21 mouse cellular contexts compared by ENCODE assay signal in the genomic region with DNA sequence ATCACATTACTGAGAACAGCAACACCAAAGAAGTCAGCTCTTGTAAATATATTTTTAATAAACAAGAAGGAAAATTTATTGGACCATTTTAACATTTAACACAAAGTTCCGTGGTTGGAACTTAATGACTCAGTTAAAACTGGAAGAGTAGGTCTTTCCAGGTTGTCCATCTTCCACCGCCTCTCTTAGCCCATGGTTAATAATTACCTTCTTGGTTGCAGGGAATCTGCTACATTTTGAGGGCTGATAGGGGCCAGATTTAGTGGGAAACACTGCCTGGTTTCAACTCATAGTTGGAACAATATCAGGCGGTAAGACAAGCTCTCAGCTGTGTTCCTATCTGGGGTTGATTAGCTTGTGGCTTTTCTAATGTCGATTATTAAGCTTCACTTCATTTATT.
"Had no signal": no experiment of that assay in that cellular context is flagged by ENCODE, and none has a peak within 500 bp of the region (broad histone marks: within the 10 kb centered on the region; RNA-seq: fewer than 3 reads in every experiment).

No protein-coding gene starts in this region.

- ATAC-seq: forebrain, postnatal 0 days; hindbrain, postnatal 0 days; intestine, embryonic 16.5 days; liver, embryonic 12.5 days had no signal

- H3K9me3 ChIP-seq: heart, embryonic 13.5 days; heart, embryonic 15.5 days; hindbrain, embryonic 13.5 days; hindbrain, embryonic 15.5 days; limb, embryonic 13.5 days; limb, embryonic 15.5 days; liver, embryonic 12.5 days had no signal

- H3K27ac ChIP-seq: heart, embryonic 13.5 days; heart, embryonic 15.5 days; hindbrain, embryonic 13.5 days; hindbrain, embryonic 15.5 days; hindbrain, postnatal 0 days; limb, embryonic 13.5 days; limb, embryonic 15.5 days; liver, embryonic 12.5 days; liver, embryonic 14.5 days had no signal

- DNase-seq: forebrain, postnatal 0 days; gastrocnemius, postnatal 14 days; gastrocnemius, postnatal 36 days; heart, adult 18-20 months; heart, postnatal 14 days; heart, postnatal 36 days; kidney, adult 11 months; layer of hippocampus, adult 9-11 months; layer of hippocampus, postnatal 36 days; left cerebral cortex, postnatal 4 days had no signal

- H3K4me2 ChIP-seq: heart, embryonic 11.5 days; heart, embryonic 13.5 days; heart, embryonic 15.5 days; hindbrain, embryonic 13.5 days; hindbrain, embryonic 15.5 days; limb, embryonic 13.5 days; limb, embryonic 15.5 days; liver, embryonic 12.5 days had no signal

- H3K27me3 ChIP-seq: heart, embryonic 13.5 days; heart, embryonic 15.5 days; hindbrain, embryonic 13.5 days; hindbrain, embryonic 15.5 days; limb, embryonic 13.5 days; limb, embryonic 15.5 days; liver, embryonic 12.5 days had no signal

- H3K4me3 ChIP-seq: heart, embryonic 13.5 days; heart, embryonic 15.5 days; hindbrain, embryonic 13.5 days; hindbrain, embryonic 15.5 days; limb, embryonic 13.5 days; limb, embryonic 15.5 days; liver, embryonic 12.5 days had no signal

- H3K36me3 ChIP-seq: heart, embryonic 13.5 days; heart, embryonic 15.5 days; hindbrain, embryonic 13.5 days; hindbrain, embryonic 15.5 days; limb, embryonic 13.5 days; limb, embryonic 15.5 days; liver, embryonic 12.5 days had no signal

- H3K9ac ChIP-seq: forebrain, postnatal 0 days; heart, embryonic 13.5 days; heart, embryonic 15.5 days; hindbrain, embryonic 13.5 days; hindbrain, embryonic 15.5 days; limb, embryonic 13.5 days; limb, embryonic 15.5 days; liver, embryonic 12.5 days; liver, embryonic 14.5 days had no signal

- H3K4me1 ChIP-seq: heart, embryonic 15.5 days; hindbrain, embryonic 15.5 days; limb, embryonic 13.5 days; limb, embryonic 15.5 days; liver, embryonic 12.5 days had no signal
